Mouse (Mus musculus): ENCODE measurements around the gene Stk38l. TPM values are rescaled to one million over a fixed set of nuclear protein-coding genes. Genes with fewer than 3 reads are reported as not detected.

The Stk38l gene
- 10 to 100 TPM; 23.4 to 29.2 (median 25.6) TPM for total RNA-seq (2022)

- peak; percentile 88 to 92 for DNase-seq (ENCODE audit: low spot score in 2 of 2)
These were observed at the start of gene Stk38l for GRCm38 (mm10) chr6:146724581-146725383. Stk38l (plus strand) TSS chr6:146724995.

- no peak for DNase-seq (ENCODE audit: low spot score in 2 of 2)
These were observed 47.9 kb upstream of the Stk38l start for GRCm38 (mm10) chr6:146676904-146677303.

GRCm38 (mm10) chr6:146678136-146679070 is 46.4 kb upstream of the Stk38l start:
- no peak for DNase-seq (ENCODE audit: low spot score in 2 of 2)

GRCm38 (mm10) chr6:146683881-146684280 is 40.9 kb upstream of the Stk38l start:
- DNase-seq (ENCODE audit: low spot score in 2 of 2) = no peak

- DNase-seq (ENCODE audit: low spot score in 2 of 2) = no peak
These were observed 39.0 kb upstream of the Stk38l start for GRCm38 (mm10) chr6:146685781-146686308.

- no peak for DNase-seq (ENCODE audit: low spot score in 2 of 2)
These were observed 38.2 kb upstream of the Stk38l start for GRCm38 (mm10) chr6:146686463-146687196.

GRCm38 (mm10) chr6:146688010-146688409 is 36.8 kb upstream of the Stk38l start:
- DNase-seq (ENCODE audit: low spot score in 2 of 2) = no peak

GRCm38 (mm10) chr6:146688861-146689260 is 35.9 kb upstream of the Stk38l start:
- DNase-seq (ENCODE audit: low spot score in 2 of 2) = no peak

GRCm38 (mm10) chr6:146697767-146698166 is 27.0 kb upstream of the Stk38l start:
- no peak for DNase-seq (ENCODE audit: low spot score in 2 of 2)

GRCm38 (mm10) chr6:146698376-146698775 is 26.4 kb upstream of the Stk38l start:
- DNase-seq (ENCODE audit: low spot score in 2 of 2) = no peak

- DNase-seq (ENCODE audit: low spot score in 2 of 2) = no peak
These were observed 24.3 kb upstream of the Stk38l start for GRCm38 (mm10) chr6:146700461-146700860.

- DNase-seq (ENCODE audit: low spot score in 2 of 2) = no peak
These were observed 22.5 kb upstream of the Stk38l start for GRCm38 (mm10) chr6:146702126-146702881.

GRCm38 (mm10) chr6:146703351-146703750 is 21.4 kb upstream of the Stk38l start:
- DNase-seq (ENCODE audit: low spot score in 2 of 2) = no peak

- no peak for DNase-seq (ENCODE audit: low spot score in 2 of 2)
These were observed 19.2 kb upstream of the Stk38l start for GRCm38 (mm10) chr6:146705631-146706030.

GRCm38 (mm10) chr6:146719606-146720005 is 5.2 kb upstream of the Stk38l start:
- DNase-seq (ENCODE audit: low spot score in 2 of 2) = no peak

- no peak for DNase-seq (ENCODE audit: low spot score in 2 of 2)
These were observed 990 bp upstream of the Stk38l start for GRCm38 (mm10) chr6:146723805-146724204.

- peak in 1 of 2 experiments; percentile 28 for DNase-seq (ENCODE audit: low spot score in 2 of 2)
These were observed 593 bp downstream of the Stk38l start for GRCm38 (mm10) chr6:146725384-146725791.

GRCm38 (mm10) chr6:146731031-146731430 is 6.2 kb downstream of the Stk38l start:
- no peak for DNase-seq (ENCODE audit: low spot score in 2 of 2)

GRCm38 (mm10) chr6:146731692-146732091 is 6.9 kb downstream of the Stk38l start:
- no peak for DNase-seq (ENCODE audit: low spot score in 2 of 2)

- no peak for DNase-seq (ENCODE audit: low spot score in 2 of 2)
These were observed 7.4 kb downstream of the Stk38l start for GRCm38 (mm10) chr6:146732232-146732631.

Data from left cerebral cortex, adult 8-10 months (tissue).